Mouse (Mus musculus): ENCODE results near the gene Mt4. TPM values are rescaled to one million over a fixed set of nuclear protein-coding genes. Genes with fewer than 3 reads are reported as not detected.
A peak's percentile ranks its signal among the peaks of the same experiment; 100 is the strongest.

Mt4 gene
- total and polyA plus RNA-seq, 3 experiments, result not detected

DNA sequence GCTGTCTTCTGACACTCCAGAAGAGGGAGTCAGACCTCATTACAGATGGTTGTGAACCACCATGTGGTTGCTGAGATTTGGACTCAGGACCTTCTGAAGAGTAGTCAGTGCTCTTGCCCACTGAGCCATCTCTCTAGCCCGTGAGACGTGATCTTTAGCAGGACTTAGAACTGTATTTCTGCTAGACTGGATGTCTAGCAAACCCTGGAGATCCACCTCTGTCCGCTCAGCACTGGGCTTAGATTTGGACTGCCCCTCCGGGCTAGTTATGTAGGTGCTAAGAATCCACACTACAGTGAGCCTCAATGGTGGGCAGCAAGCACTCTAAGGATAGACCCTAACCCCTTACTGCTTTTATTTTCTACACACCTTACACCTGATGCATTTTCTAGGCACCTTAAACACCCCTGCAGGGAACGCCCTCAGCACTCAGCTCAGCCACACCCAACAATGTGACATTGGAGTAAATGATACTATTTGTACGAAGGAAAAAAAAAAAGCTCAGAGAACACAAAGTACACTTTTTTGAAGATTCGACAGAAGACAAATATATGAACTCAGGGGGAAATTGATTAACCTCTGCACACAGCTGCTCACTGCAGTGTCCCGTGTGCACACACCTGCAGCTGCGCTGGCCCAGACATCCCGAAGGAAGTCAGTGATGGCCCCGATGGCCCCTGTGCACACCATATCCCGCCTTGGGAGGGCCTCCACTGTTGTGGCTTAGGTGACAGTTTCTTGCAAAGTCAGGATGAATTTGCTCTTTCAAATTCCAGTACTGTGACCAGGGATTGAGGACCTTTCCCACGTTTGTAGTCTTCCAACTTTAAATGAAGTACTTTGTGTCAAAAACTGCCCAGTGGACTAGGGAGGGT, 45.3 kb downstream of the Mt4 start (continued):
- no peak for TF ChIP-seq ZC3H11A (IDR thresholded peaks at IDR 0.05; ENCODE audit: low read depth, low read length)
- TF ChIP-seq SMC3 (IDR thresholded peaks at IDR 0.05; ENCODE audit: low read depth, low read length), result no peak
- peak in 1 of 3 experiments; percentile 0; a peak in 1 of 6 replicates for TF ChIP-seq CTCF (IDR thresholded peaks at IDR 0.05 in 2 of 3, conservative IDR thresholded peaks at IDR 0.05 in 1 of 3; ENCODE audit: control insufficient read depth in 1 of 3, insufficient read depth in 1 of 3, low read depth in 2 of 3, low read length in 3 of 3, poor library complexity in 1 of 3, severe bottlenecking in 1 of 3)
- TF ChIP-seq JUND (IDR thresholded peaks at IDR 0.05; ENCODE audit: low read depth, low read length), result no peak
- TF ChIP-seq ZMIZ1 (IDR thresholded peaks at IDR 0.05; ENCODE audit: low read depth, low read length), result no peak
- TF ChIP-seq ZNF384 (IDR thresholded peaks at IDR 0.05; ENCODE audit: low read depth, low read length), result peak; percentile 58; the same call in 1 of the 2 replicates
- no peak for TF ChIP-seq CHD2 (IDR thresholded peaks at IDR 0.05; ENCODE audit: low read length)

DNA sequence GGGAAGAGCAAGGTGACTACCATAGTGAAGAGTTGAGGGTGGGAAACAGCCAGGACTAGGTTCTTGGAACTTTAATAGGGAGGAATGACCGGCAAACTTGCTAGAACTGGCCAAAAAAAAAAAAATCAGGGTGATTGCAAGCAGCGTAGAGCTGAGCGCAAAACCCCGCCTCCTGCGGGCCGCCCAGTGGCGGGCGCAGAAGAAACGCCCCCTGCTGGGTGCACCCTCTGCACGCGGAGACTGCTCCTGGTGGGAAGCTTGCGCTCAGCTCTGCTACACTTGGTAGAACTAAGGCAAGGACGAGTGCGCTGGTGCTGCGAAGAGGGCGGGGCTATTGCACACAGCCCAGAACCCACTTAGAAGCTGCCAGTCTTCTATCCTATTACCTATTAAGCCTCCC, 46.1 kb downstream of the Mt4 start:
- Histone ChIP-seq H3K9ac (ENCODE audit: control insufficient read depth, low read depth, low read length, poor library complexity, severe bottlenecking) (peak overlapping the region; percentile 65), H3K36me3 (ENCODE audit: control insufficient read depth in 1 of 2, insufficient read depth in 2 of 2, low read length in 2 of 2) (peaks cover 0 to 5% of the 10 kb centered on the region in 2 experiments; a peak in 1 of 4 replicates), H3K27ac (ENCODE audit: control insufficient read depth, low read depth, low read length) (peak overlapping the region; percentile 72), H3K4me1 (ENCODE audit: control insufficient read depth in 1 of 2, insufficient read depth in 2 of 2, low read length in 2 of 2) (peaks cover 0 to 19% of the 10 kb centered on the region in 2 experiments; a peak in 2 of 4 replicates), H3K4me3 (ENCODE audit: control insufficient read depth in 1 of 2, insufficient read depth in 1 of 2, low read depth in 2 of 2, low read length in 2 of 2) (peak overlapping the region; percentile 62 to 74), H3K27me3 (ENCODE audit: control insufficient read depth in 1 of 2, insufficient read depth in 2 of 2, low read length in 2 of 2) (no peaks in the 10 kb centered on the region), H3K79me2 (ENCODE audit: control insufficient read depth, insufficient read depth, low read length, poor library complexity) (peaks cover 17% of the 10 kb centered on the region), H3K9me3 (replicated peaks; ENCODE audit: insufficient read depth, low read length) (no peaks in the 10 kb centered on the region)
- peak; percentile 96 for DNase-seq (ENCODE audit: low read depth, low spot score)
- TF ChIP-seq CTCF (IDR thresholded peaks at IDR 0.05 in 2 of 3, conservative IDR thresholded peaks at IDR 0.05 in 1 of 3; ENCODE audit: control insufficient read depth in 1 of 3, insufficient read depth in 1 of 3, low read depth in 2 of 3, low read length in 3 of 3, poor library complexity in 1 of 3, severe bottlenecking in 1 of 3), result peak; percentile 43 to 73 (median 68); a peak in 5 of 6 replicates
- no peak for TF ChIP-seq MEF2A (IDR thresholded peaks at IDR 0.05; ENCODE audit: extremely low read depth, insufficient replicate concordance, low read depth, low read length, poor library complexity, severe bottlenecking)
- 0 out of 2 replicates have a peak, but pooled peaks have one; percentile 33 for TF ChIP-seq USF1 (IDR thresholded peaks at IDR 0.05; ENCODE audit: low read depth, low read length)
- peak; percentile 3; the same call in 1 of the 2 replicates for TF ChIP-seq RAD21 (IDR thresholded peaks at IDR 0.05; ENCODE audit: low read depth, low read length)
- TF ChIP-seq EP300 (IDR thresholded peaks at IDR 0.05; ENCODE audit: low read depth in 1 of 2, low read length in 2 of 2), result no peak; a peak in 1 of 4 replicates
- peak; percentile 89 for TF ChIP-seq MXI1 (IDR thresholded peaks at IDR 0.05; ENCODE audit: low read depth, low read length)
- TF ChIP-seq MYC (IDR thresholded peaks at IDR 0.05; ENCODE audit: low read depth, low read length), result peak; percentile 74; the same call in 1 of the 2 replicates
- TF ChIP-seq GATA1 (IDR thresholded peaks at IDR 0.05; ENCODE audit: low read depth, low read length), result no peak
- no peak for TF ChIP-seq ZC3H11A (IDR thresholded peaks at IDR 0.05; ENCODE audit: low read depth, low read length)
- TF ChIP-seq GABPA (IDR thresholded peaks at IDR 0.05; ENCODE audit: low read depth, low read length), result no peak
- peak; percentile 46; the same call in 1 of the 2 replicates for TF ChIP-seq ETS1 (IDR thresholded peaks at IDR 0.05; ENCODE audit: low read depth, low read length)
- TF ChIP-seq ZKSCAN1 (IDR thresholded peaks at IDR 0.05; ENCODE audit: low read depth, low read length), result no peak
- no peak for TF ChIP-seq USF2 (IDR thresholded peaks at IDR 0.05; ENCODE audit: borderline replicate concordance in 1 of 2, insufficient read depth in 1 of 2, low read depth in 1 of 2, low read length in 2 of 2)
- TF ChIP-seq MAFK (IDR thresholded peaks at IDR 0.05; ENCODE audit: borderline replicate concordance, low read depth, low read length), result no peak
- TF ChIP-seq UBTF (IDR thresholded peaks at IDR 0.05; ENCODE audit: borderline replicate concordance, insufficient read depth, low read depth, low read length), result no peak
- TF ChIP-seq CHD1 (IDR thresholded peaks at IDR 0.05; ENCODE audit: low read depth, low read length), result no peak
- peak; percentile 41; the same call in 1 of the 2 replicates for TF ChIP-seq NRF1 (IDR thresholded peaks at IDR 0.05; ENCODE audit: insufficient read depth, low read depth, low read length, poor library complexity, severe bottlenecking)
- no peak for TF ChIP-seq POLR2AphosphoS5 (IDR thresholded peaks at IDR 0.05; ENCODE audit: borderline replicate concordance, low read depth, low read length)
- TF ChIP-seq ZMIZ1 (IDR thresholded peaks at IDR 0.05; ENCODE audit: low read depth, low read length), result no peak
- TF ChIP-seq POLR2AphosphoS2 (IDR thresholded peaks at IDR 0.05; ENCODE audit: low read length), result no peak
- TF ChIP-seq TBP (IDR thresholded peaks at IDR 0.05; ENCODE audit: low read depth, low read length), result 0 out of 2 replicates have a peak, but pooled peaks have one; percentile 62
- peak; percentile 40 for TF ChIP-seq SMC3 (IDR thresholded peaks at IDR 0.05; ENCODE audit: low read depth, low read length)
- 0 out of 2 replicates have a peak, but pooled peaks have one; percentile 50 for TF ChIP-seq NELFE (IDR thresholded peaks at IDR 0.05; ENCODE audit: low read depth, low read length)
- peak; percentile 80 for TF ChIP-seq SIN3A (IDR thresholded peaks at IDR 0.05; ENCODE audit: low read length)
- peak; percentile 95 for TF ChIP-seq ZNF384 (IDR thresholded peaks at IDR 0.05; ENCODE audit: low read depth, low read length)
- TF ChIP-seq E2F4 (IDR thresholded peaks at IDR 0.05; ENCODE audit: borderline replicate concordance, low read depth, low read length), result no peak; the same call in 1 of the 2 replicates
- TF ChIP-seq CHD2 (IDR thresholded peaks at IDR 0.05; ENCODE audit: low read length), result no peak
- peak; percentile 25; the same call in 1 of the 2 replicates for TF ChIP-seq BHLHE40 (IDR thresholded peaks at IDR 0.05; ENCODE audit: borderline replicate concordance, low read depth, low read length)

Measured in MEL (cell line).